Mouse (Mus musculus) neural tube, embryonic 15.5 days (tissue): ENCODE results near the gene Mcoln1. TPM values are rescaled to one million over a fixed set of nuclear protein-coding genes. Genes with fewer than 3 reads are reported as not detected.
A peak's percentile ranks its signal among the peaks of the same experiment; 100 is the strongest.

Source experiments
- ATAC-seq: fragments of 200-750 bp; cut with Nextera tagmentation; 2 replicates; pipeline ENCODE4 v1.8.0; 2017; ENCODE audit warnings: mild to moderate bottlenecking, moderate TSS enrichment, moderate library complexity; ENCODE audit not compliant: low FRiP score
- H3K27ac ChIP-seq: fragments of 300-500 bp; sonication (generic); replicated peaks from 2 replicates; pipeline ENCODE4 v1.5.1; 2015; ENCODE audit warnings: mild to moderate bottlenecking, inconsistent platforms
- H3K27me3 ChIP-seq: fragments of 300-500 bp; sonication (generic); replicated peaks from 2 replicates; pipeline ENCODE4 v1.6.1; 2015; ENCODE audit warnings: inconsistent platforms
- H3K36me3 ChIP-seq: fragments of 300-500 bp; sonication (generic); 2 replicates; pipeline ENCODE4 v1.6.1; 2015; ENCODE audit warnings: inconsistent platforms
- H3K4me1 ChIP-seq: fragments of 300-500 bp; sonication (generic); 2 replicates; pipeline ENCODE4 v1.6.1; 2015; ENCODE audit warnings: inconsistent platforms
- H3K4me2 ChIP-seq: fragments of 300-500 bp; sonication (generic); 2 replicates; pipeline ENCODE4 v1.6.1; 2015; ENCODE audit warnings: inconsistent platforms, mild to moderate bottlenecking, moderate library complexity
- H3K4me3 ChIP-seq: fragments of 300-500 bp; sonication (generic); replicated peaks from 2 replicates; pipeline ENCODE4 v1.5.1; 2015; ENCODE audit warnings: mild to moderate bottlenecking, inconsistent platforms
- H3K9ac ChIP-seq: fragments of 300-500 bp; sonication (generic); replicated peaks from 2 replicates; pipeline ENCODE4 v1.6.1; 2015; ENCODE audit warnings: mild to moderate bottlenecking, inconsistent platforms
- H3K9me3 ChIP-seq: fragments of 300-500 bp; sonication (generic); replicated peaks from 2 replicates; pipeline ENCODE4 v1.6.1; 2016; ENCODE audit warnings: inconsistent platforms
- WGBS: fragments of 180-500 bp; shearing (Covaris S2); methylation state at CpG from one replicate; pipeline ENCODE4 v1.1.7; 2015; ENCODE audit warnings: mixed read lengths; 5-methylcytosine and 5-hydroxymethylcytosine counted together
- polyA plus RNA-seq: library from polyadenylated mRNA; unstranded; fragments of >200 nt; fragmentation: Nextera tagmentation; extraction: Ambion mirVana; gene quantifications from 2 replicates; pipeline ENCODE4 v1.2.1, GENCODE M21; 2015

Gene Mcoln1
- polyA plus RNA-seq, 1 experiment from 2014 or later = 106 TPM

- H3K36me3 ChIP-seq = no peaks in the 10 kb centered on the region
- H3K27ac ChIP-seq = no peak overlapping the region
- whole genome bisulfite sequencing = 73% methylated on average over 4 of the region's 4 CpGs
- H3K9ac ChIP-seq = no peak overlapping the region
- H3K4me1 ChIP-seq = peaks cover 7% of the 10 kb centered on the region; the same call in 1 of the 2 replicates
- no peak overlapping the region for H3K4me3 ChIP-seq
- H3K4me2 ChIP-seq = no peak overlapping the region
- no peaks in the 10 kb centered on the region for H3K9me3 ChIP-seq
- ATAC-seq = no peak
- H3K27me3 ChIP-seq = no peaks in the 10 kb centered on the region
Observed at GRCm38 (mm10) chr8:3480221-3480785, 20.0 kb upstream of the Mcoln1 start.

GRCm38 (mm10) chr8:3481605-3482004 is 18.7 kb upstream of the Mcoln1 start:
- Histone ChIP-seq H3K36me3 (no peaks in the 10 kb centered on the region), H3K4me3 (no peak overlapping the region), H3K9me3 (no peaks in the 10 kb centered on the region), H3K4me1 (no peaks in the 10 kb centered on the region), H3K4me2 (no peak overlapping the region), H3K27ac (no peak overlapping the region), H3K9ac (no peak overlapping the region), H3K27me3 (no peaks in the 10 kb centered on the region)
- 66% methylated on average over 5 of the region's 5 CpGs for WGBS
- ATAC-seq = no peak

GRCm38 (mm10) chr8:3482240-3482740 is 18.0 kb upstream of the Mcoln1 start:
- no peak overlapping the region for H3K9ac ChIP-seq
- H3K4me1 ChIP-seq = no peaks in the 10 kb centered on the region
- H3K4me3 ChIP-seq = no peak overlapping the region
- WGBS = 89% methylated on average over 22 of the region's 22 CpGs
- H3K27me3 ChIP-seq = no peaks in the 10 kb centered on the region
- H3K36me3 ChIP-seq = no peaks in the 10 kb centered on the region
- no peak overlapping the region for H3K27ac ChIP-seq
- no peaks in the 10 kb centered on the region for H3K9me3 ChIP-seq
- no peak overlapping the region for H3K4me2 ChIP-seq
- ATAC-seq = no peak

- Histone ChIP-seq H3K9me3 (no peaks in the 10 kb centered on the region), H3K27ac (no peak overlapping the region), H3K36me3 (no peaks in the 10 kb centered on the region), H3K9ac (no peak overlapping the region), H3K27me3 (no peaks in the 10 kb centered on the region), H3K4me2 (no peak overlapping the region), H3K4me1 (no peaks in the 10 kb centered on the region), H3K4me3 (no peak overlapping the region)
- no peak for ATAC-seq
- WGBS = 86% methylated on average over 7 of the region's 7 CpGs
Observed at GRCm38 (mm10) chr8:3483546-3483945, 16.7 kb upstream of the Mcoln1 start.

GRCm38 (mm10) chr8:3485192-3485591 is 15.1 kb upstream of the Mcoln1 start:
- ATAC-seq = 0 out of 2 replicates have a peak, but pooled peaks have one; percentile 36
- Histone ChIP-seq H3K4me1 (no peaks in the 10 kb centered on the region), H3K36me3 (no peaks in the 10 kb centered on the region), H3K4me3 (no peak overlapping the region), H3K27ac (no peak overlapping the region), H3K9me3 (no peaks in the 10 kb centered on the region), H3K9ac (no peak overlapping the region), H3K4me2 (no peak overlapping the region), H3K27me3 (no peaks in the 10 kb centered on the region)
- 29% methylated on average over 5 of the region's 5 CpGs for WGBS

GRCm38 (mm10) chr8:3492901-3493844 is 7.1 kb upstream of the Mcoln1 start, which contains the start of gene Zfp358:
Gene Zfp358, plus strand, starts transcription at chr8:3493138.
- Histone ChIP-seq H3K9me3 (no peaks in the 10 kb centered on the region), H3K9ac (peak within 1 kb of the TSS; percentile 99), H3K27me3 (no peaks in the 10 kb centered on the region), H3K4me3 (peak within 1 kb of the TSS; percentile 78), H3K4me1 (peaks cover 33% of the 10 kb centered on the region), H3K27ac (peak within 1 kb of the TSS; percentile 89), H3K36me3 (peaks cover 38% of the 10 kb centered on the region), H3K4me2 (peak within 1 kb of the TSS; percentile 65)
- ATAC-seq = peak; percentile 91
- under 1% methylated on average over 56 of the region's 64 CpGs for WGBS

GRCm38 (mm10) chr8:3493845-3494208 is 6.4 kb upstream of the Mcoln1 start:
- 39% methylated on average over 6 of the region's 6 CpGs for WGBS
- no peak for ATAC-seq

GRCm38 (mm10) chr8:3495578-3496427 is 4.5 kb upstream of the Mcoln1 start:
- ATAC-seq = no peak
- Histone ChIP-seq H3K27me3 (no peaks in the 10 kb centered on the region), H3K9ac (no peak overlapping the region), H3K4me1 (peaks cover 43% of the 10 kb centered on the region), H3K36me3 (peaks cover 39% of the 10 kb centered on the region), H3K4me3 (no peak overlapping the region), H3K9me3 (no peaks in the 10 kb centered on the region), H3K27ac (no peak overlapping the region), H3K4me2 (no peak overlapping the region)
- 97% methylated on average over 44 of the region's 44 CpGs for WGBS

More at GRCm38 (mm10) chr8:3493845-3494208, 6.4 kb upstream of the Mcoln1 start:
- Histone ChIP-seq H3K36me3 (peaks cover 39% of the 10 kb centered on the region), H3K9ac (peak overlapping the region; percentile 99), H3K4me1 (peaks cover 35% of the 10 kb centered on the region), H3K4me3 (peak overlapping the region; percentile 78), H3K9me3 (no peaks in the 10 kb centered on the region), H3K4me2 (peak overlapping the region; percentile 65), H3K27me3 (no peaks in the 10 kb centered on the region), H3K27ac (peak overlapping the region; percentile 89)

GRCm38 (mm10) chr8:3496428-3496748 is 3.9 kb upstream of the Mcoln1 start:
- no peak overlapping the region for H3K4me2 ChIP-seq
- peaks cover 39% of the 10 kb centered on the region for H3K36me3 ChIP-seq
- no peaks in the 10 kb centered on the region for H3K9me3 ChIP-seq
- no peaks in the 10 kb centered on the region for H3K27me3 ChIP-seq
- no peak overlapping the region for H3K27ac ChIP-seq
- 94% methylated on average over 15 of the region's 15 CpGs for WGBS
- no peak overlapping the region for H3K9ac ChIP-seq
- no peak overlapping the region for H3K4me3 ChIP-seq
- ATAC-seq = no peak
- H3K4me1 ChIP-seq = peaks cover 49% of the 10 kb centered on the region

GRCm38 (mm10) chr8:3498583-3498982 is 1.7 kb upstream of the Mcoln1 start:
- Histone ChIP-seq H3K27me3 (no peaks in the 10 kb centered on the region), H3K27ac (no peak overlapping the region), H3K4me1 (peaks cover 59% of the 10 kb centered on the region), H3K4me3 (no peak overlapping the region), H3K4me2 (no peak overlapping the region), H3K9ac (no peak overlapping the region), H3K36me3 (peaks cover 39% of the 10 kb centered on the region), H3K9me3 (no peaks in the 10 kb centered on the region)
- ATAC-seq = no peak
- WGBS = 97% methylated on average over 3 of the region's 3 CpGs

GRCm38 (mm10) chr8:3499751-3500150 is 506 bp upstream of the Mcoln1 start:
- Histone ChIP-seq H3K4me1 (peaks cover 49% of the 10 kb centered on the region), H3K9me3 (no peaks in the 10 kb centered on the region), H3K27ac (peak overlapping the region; percentile 91), H3K9ac (peak overlapping the region; percentile 64), H3K27me3 (no peaks in the 10 kb centered on the region), H3K36me3 (peaks cover 38% of the 10 kb centered on the region), H3K4me2 (peak overlapping the region; percentile 74), H3K4me3 (peak overlapping the region; percentile 89)
- ATAC-seq = no peak; the same call in 1 of the 2 replicates
- WGBS = 3% methylated on average over 8 of the region's 8 CpGs
